Mouse (Mus musculus) bone marrow, adult 2 months (tissue): ENCODE results near the gene Ranbp17.

Experiments
- CTCF ChIP-seq: fragments of 200-500 bp; IDR thresholded peaks from 2 replicates; pipeline ENCODE4 v1.5.1; 2011; ENCODE audit warnings: low read length, control low read depth; ENCODE audit not compliant: control insufficient read depth, insufficient read depth
- POLR2A ChIP-seq: fragments of 200-500 bp; IDR thresholded peaks from 2 replicates; pipeline ENCODE4 v1.6.1; 2011; ENCODE audit warnings: low read depth, mild to moderate bottlenecking, control low read depth, low read length, borderline replicate concordance; ENCODE audit not compliant: control insufficient read depth

DNA sequence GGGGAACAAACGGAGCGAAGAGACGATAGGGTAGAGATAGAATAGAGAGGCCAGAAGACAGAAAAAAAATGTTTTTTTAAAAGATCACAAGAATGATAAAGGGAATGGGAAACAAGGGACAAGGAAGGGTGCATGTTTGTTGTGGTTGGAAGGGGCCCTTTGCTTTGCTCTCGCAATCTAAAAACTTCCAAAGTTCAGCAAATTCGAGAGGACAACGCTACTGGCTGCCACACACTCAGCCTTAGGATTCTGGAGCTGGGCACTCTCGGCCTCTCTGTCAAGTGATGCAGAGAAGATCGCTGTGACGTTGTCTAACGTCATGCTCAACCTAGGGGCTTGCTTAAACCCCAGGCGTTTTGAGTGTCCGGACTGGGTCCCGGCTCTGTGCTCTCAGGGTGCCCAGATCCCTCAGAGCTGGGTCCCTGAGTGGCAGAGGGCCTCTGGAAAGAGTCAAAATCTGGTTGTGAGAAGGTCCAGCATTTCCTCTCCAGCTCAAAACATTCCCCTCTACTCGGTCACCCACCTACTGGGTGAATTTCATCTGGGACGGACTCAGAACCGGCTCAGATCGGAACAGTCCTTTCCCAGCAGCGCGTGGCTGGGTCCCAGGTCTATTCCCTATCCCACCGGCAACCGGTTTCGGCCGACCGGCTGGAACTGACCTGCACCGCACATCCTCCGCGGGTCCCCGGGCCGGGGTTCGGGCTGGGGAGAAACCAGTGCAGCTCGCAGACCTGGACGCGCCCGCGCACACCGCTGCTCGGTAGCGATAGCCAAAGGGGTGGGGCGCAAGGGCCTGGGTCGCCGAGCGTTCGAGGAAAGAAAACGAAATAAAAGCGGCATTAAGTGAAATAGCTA, 313.4 kb downstream of the Ranbp17 start:
- no peak for TF ChIP-seq POLR2A
- no peak for TF ChIP-seq CTCF
